Mouse (Mus musculus): ENCODE results near the gene Idh3a.
"Not testable (repeated sequence)": the region's sequence is repeated elsewhere in the genome, so short reads cannot be mapped to it uniquely, and the experiment has no call there.

Idh3a gene

DNA sequence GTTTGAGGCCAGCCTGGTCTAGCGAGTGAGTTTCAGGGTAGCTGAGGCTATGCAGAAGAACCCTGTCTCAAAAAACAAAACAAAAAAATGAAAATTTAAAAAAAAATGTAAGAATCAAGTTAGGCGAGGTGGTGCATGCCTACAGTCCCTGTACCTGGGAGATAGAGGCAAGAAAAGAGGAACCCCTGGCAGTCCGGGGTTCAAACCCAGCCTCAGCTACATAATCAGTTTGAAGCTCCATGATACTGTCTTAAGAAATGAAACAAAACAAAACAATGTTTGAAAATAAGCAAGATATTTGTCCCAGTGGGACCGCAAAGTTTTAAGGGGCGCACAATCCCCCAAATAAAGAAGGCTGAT is 315 bp upstream of the Idh3a start:
- in situ Hi-C loops (cut with MboI; ENCODE audit: unreplicated experiment in 2 of 2) = no loop called here

DNA sequence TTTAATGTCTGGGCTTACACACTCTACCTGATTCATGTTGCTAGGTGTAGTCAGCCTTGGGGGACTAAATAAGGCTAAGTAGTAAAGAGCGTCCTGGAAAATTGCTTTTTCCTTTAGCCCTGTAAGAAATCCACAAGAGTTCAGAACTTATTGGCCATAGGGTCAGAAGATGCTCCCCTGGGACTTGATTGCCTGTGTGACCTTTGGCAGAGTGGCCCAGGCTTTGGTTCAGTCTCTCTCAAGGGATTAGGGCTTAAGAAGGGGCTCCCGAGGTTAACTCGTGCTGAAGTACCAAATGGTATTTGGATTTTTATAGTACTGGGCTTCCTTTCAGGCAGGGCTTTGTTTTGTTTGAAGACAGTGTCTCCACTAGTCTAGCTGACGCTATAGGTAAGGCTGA is 1.7 kb downstream of the Idh3a start:
- in situ Hi-C loops (cut with MboI; ENCODE audit: unreplicated experiment in 2 of 2) = no loop called here

DNA sequence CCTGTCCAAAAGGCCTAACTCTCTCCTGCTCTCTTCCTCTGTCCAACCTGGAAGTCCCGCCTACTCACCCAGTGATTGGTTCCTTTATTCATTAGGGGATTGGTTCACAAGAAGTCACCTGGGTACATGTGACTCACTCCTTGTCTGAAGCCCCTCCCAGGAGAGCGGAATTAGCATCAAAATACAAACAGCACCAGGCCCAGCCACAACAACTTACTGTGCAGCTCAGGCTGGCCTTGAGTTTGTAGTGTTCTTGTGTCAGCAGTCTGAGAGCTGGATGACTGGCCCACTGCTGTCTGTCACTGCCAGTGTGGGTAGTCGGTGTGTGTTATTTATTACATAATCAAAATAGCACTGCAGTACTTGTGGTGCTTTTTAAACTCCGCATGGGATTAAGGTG is 7.5 kb downstream of the Idh3a start:
- in situ Hi-C loops (cut with MboI; ENCODE audit: unreplicated experiment in 2 of 2) = not testable (repeated sequence)

DNA sequence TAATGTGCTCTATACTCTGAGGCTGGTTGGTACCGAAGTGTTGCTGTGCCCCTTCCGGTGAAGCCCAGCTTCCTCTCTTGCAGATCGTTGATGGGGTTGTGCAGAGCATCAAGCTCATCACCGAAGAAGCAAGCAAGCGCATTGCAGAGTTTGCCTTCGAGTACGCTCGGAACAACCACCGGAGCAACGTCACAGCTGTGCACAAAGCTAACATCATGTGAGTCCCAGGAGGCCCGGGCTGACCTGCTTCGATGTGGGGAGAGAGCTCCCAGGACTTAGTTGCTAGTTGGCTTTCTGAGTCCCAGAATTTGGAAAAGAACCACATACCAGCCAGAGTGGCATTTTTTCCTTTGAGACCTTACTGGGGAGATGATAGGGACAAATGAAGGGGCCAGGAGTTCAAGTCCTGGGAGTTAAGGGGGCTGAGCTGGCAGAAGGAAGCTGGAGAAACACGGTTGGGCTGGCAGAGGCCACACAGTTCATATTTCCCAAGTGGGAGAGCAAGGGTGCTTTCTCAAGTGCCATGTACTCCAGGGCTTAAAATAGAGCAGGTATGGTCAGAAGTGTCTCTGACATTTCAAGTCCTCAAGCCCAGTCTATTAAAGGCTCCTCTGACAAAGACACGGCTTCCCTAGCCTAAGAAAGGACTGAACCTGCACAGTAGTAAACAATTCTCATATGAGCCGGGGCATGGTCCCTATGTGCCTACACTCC is 10.8 kb downstream of the Idh3a start:
- in situ Hi-C loops (cut with MboI; ENCODE audit: unreplicated experiment in 2 of 2) = no loop called here

DNA sequence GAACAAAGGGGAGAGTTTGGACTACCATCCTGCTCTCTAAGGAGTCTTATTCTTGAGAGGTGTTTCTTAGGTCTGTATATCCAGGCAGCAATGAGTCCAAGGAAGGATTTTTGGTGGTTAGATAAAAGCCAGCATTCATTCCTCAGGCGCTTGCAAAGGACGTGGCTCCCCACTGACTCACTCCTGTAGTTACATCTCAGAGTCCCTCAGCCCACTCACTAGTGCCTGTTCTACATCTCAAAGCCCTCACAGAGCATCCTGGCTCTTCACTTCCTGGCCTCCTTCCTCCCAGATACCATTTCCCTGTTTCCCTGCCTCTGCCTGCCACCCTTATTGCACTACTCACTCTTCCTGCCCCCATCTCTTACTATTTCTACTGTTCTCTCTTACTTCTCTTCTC is 16.3 kb downstream of the Idh3a start:
- in situ Hi-C loops (cut with MboI; ENCODE audit: unreplicated experiment in 2 of 2) = loop anchor here in 1 of 2 experiments (10.0 kb wide), 1 partner anchor 428 kb away; no protein-coding TSS in a partner anchor

DNA sequence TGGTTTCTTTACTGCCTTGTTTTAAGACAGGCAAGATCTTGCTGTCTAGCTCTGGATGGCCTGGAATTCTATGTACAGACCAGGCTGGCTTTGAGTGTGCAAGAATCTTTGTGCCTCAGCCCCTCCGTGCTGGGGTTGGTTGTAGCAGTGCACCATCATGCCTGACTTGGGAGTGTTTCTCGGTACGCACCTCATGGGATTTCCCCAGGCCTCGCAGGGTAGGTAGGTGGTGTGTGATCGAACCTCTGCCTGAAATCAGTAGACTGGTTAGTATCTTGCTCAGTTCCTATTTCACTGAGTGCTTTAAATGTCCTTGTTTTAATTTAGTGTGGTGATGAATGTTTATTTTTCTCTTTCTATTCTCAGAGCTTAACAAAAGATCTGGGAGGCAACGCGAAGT is 16.8 kb downstream of the Idh3a start:
- in situ Hi-C loops (cut with MboI; ENCODE audit: unreplicated experiment in 2 of 2) = loop anchor here in 1 of 2 experiments (10.0 kb wide), 1 partner anchor 428 kb away; no protein-coding TSS in a partner anchor

DNA sequence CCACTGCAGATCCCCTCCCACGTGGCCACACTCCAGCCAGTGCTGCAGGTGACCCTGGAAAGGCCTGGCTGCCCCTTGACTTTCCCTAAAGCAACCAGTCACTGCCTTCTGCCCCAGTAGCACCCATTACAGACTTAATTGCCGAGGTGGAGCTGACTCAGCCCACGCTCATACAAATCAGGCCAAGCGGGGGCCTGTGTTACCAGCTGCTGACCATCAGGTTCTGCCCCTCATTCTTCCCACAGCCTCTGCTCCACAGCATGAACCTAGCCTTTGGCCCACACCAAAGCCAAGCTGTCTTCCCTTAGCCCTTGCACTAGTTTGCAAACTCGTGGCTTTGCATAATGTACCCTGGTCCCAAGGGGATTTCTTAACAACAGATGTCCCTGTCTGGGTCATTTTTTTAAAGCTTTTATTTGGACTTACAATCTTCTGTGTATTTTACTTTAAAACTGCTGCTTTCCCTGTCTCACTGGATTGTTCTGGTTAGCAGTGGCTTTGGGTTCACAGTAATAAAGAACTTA is 18.1 kb downstream of the Idh3a start:
- in situ Hi-C loops (cut with MboI; ENCODE audit: unreplicated experiment in 2 of 2) = loop anchor here in 1 of 2 experiments (10.0 kb wide), 1 partner anchor 429 kb away; no protein-coding TSS in a partner anchor

DNA sequence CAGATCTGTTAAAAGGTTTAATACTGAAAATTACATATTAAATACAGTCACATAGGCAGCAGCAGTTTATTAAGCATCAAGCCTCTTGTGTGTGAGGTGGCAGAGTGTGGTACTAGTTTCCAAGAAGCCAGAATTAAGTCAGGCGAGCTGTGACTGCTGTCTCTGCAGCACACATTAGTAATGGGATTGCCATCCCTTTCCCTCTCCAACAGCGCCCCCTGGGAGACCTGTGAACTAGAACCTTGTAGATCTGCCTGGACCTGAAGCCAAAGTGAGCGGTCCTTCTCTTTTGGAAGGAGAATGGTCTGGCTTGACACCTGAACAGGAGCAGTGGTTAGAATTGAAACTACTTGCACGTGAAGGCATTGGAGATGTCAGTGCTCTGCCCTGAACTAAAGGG is 18.8 kb downstream of the Idh3a start:
- in situ Hi-C loops (cut with MboI; ENCODE audit: unreplicated experiment in 2 of 2) = loop anchor here in 1 of 2 experiments (5.0 to 10.0 kb wide), 2 partner anchors 430 to 613 kb away; no protein-coding TSS in a partner anchor

DNA sequence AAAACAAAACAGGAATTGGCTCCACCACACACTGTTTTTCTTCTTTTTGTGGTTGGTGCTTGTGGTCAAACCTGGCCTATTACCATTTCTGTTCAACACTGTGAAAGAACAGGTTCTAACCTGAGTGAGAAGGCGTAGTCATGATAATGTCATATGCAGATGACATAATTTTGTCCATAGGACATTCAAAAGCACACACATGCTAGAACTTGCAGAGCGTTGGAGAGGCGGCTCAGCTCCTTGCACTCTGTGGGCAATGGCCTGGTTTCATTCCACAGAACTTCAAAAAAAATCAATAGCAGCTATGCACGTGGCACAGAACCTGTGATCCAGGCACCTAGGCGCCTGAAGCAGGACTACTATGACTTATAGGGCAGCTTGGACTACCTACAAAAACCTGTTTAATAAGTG is 26.7 kb downstream of the Idh3a start:
- in situ Hi-C loops (cut with MboI; ENCODE audit: unreplicated experiment in 2 of 2) = loop anchor here (5.0 to 10.0 kb wide), 3 partner anchors 65 to 618 kb away; no protein-coding TSS in a partner anchor

DNA sequence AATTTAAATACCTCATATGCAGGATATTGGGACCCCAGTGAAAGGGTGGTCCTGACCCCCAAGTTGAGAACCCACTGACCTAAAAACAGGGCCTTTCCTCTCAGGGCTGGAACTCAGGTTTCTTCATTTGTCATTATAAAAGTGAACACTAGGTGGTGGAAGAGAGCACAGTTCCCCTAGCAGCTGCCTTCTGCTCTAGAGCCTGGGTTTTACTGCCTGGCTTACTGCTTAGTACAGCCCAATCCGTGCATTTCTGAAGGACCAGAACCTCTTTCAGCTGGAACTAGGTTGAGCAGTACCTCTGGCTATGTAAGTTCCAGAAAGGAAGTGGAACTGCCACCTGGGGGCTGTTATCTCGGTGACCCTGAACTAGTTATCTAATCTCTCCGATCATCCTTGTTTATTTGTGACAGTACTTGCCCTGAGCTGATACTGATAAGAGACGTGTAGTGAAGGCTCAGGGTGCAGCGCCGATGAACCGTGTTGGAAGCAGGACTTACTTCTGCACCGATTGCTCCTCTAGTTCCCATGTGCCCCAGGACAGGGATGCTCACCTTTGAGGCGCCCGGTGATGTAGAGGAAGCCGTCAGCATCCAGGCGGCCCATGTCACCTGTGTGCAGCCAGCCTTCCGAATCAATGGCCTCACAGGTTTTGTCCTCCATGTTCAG is 28.2 kb downstream of the Idh3a start:
- in situ Hi-C loops (cut with MboI; ENCODE audit: unreplicated experiment in 2 of 2) = loop anchor here (5.0 to 10.0 kb wide), 3 partner anchors 63 to 620 kb away; no protein-coding TSS in a partner anchor

DNA sequence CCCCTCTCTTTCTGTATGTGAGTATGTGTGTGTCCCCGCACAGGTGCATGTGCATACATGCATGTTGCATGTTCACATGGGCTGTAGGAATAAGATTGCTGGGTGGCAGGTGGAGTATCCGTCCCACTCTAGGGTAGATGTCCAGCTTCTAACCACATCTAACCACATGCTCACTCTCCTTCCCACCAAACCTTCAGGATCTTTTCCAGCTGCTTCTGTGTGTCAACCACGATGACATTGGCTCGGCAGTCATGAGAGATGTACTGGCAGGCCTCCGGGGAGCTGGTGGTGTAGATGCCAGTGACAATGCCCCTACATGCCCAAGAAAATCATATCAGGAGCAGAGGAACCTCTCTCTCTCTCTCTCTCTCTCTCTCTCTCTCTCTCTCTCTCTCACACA is 41.1 kb downstream of the Idh3a start:
- in situ Hi-C loops (cut with MboI; ENCODE audit: unreplicated experiment in 2 of 2) = no loop called here

DNA sequence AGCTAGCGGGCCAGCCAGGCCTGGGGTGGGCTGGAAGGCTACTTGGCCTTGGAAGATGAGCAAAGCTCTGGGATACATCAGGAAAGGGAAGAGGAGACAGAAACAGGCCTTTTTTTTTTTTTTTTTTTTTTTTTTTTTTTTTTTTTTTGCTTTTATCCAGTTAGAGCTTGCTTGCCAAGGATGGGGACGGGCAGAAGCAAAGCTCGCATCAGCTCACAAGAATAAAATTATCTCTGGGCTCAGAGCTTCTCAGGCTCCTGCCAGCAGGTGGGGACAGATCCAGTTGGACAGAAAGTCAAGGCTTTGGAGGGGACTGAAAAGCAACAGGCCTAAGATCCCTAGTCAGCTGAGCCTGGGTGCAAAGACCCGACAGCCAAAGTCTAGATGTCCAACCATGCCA is 42.6 kb downstream of the Idh3a start:
- in situ Hi-C loops (cut with MboI; ENCODE audit: unreplicated experiment in 2 of 2) = no loop called here

DNA sequence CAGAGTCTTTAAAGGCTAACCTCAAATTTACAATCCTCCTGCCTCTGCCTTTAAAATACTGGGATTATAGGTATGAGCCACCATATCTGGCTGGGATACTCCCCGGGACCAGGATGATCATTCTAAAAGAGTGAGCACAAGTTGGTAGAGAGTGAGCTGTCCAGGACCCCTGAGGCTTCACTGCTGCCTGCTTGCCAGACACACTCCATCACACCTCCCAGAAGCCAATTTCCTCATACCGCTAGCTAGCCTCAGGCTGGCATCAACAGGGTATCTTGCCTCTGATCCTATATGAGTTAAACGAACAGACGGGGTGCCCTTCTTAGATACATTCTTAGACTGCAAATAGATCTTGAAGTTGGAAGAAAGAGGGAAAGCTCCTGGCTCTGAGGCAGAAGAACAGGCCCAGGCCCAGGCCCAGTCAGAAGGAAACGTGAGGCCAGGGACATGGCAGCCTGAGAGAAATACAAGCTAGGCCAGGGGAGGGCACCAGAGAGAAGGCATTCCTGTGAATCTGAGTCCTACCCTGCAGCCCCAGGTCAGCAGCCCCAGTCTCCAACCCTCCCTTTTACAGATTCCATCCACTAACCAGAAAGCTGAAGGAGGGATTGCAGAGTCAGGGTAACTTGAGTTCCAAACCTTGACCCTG is 43.6 kb downstream of the Idh3a start:
- in situ Hi-C loops (cut with MboI; ENCODE audit: unreplicated experiment in 2 of 2) = no loop called here

DNA sequence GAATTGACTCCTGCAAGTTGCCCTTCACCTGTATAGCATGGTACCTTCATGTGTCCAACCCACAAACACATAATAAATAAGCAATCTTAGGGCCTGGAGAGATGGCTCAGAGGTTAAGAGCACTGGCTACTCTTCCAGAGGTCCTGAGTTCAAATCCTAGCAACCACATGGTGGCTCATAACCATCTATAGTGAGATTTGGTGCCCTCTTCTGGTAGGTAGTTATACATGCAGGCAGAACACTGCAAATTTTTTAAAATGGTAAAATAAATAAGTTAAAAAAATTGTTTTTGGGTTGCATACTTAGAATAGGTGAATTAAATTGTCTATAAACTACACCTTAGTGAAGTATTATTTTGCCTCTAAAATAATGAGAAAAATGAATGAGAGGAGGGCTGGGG is 44.8 kb downstream of the Idh3a start:
- in situ Hi-C loops (cut with MboI; ENCODE audit: unreplicated experiment in 2 of 2) = no loop called here

DNA sequence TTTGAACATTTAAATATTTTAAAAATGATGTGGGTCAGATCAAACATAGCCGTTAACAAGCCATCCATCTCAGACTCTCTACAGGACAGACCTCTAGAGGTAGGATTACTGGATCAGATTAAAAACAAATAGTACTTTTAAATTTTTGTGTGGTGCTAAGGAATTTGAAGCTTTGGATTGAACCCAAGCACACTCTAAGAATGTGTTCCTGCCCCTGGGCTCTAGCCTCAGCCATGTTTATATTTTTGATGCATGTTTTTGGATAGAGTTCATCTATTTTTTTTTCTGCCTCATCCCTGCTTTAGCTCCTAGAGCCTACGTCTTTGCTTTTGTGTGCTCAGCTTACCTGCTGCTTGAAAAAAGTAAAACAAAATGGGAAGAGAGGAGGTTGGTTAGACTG is 47.3 kb downstream of the Idh3a start:
- in situ Hi-C loops (cut with MboI; ENCODE audit: unreplicated experiment in 2 of 2) = no loop called here

DNA sequence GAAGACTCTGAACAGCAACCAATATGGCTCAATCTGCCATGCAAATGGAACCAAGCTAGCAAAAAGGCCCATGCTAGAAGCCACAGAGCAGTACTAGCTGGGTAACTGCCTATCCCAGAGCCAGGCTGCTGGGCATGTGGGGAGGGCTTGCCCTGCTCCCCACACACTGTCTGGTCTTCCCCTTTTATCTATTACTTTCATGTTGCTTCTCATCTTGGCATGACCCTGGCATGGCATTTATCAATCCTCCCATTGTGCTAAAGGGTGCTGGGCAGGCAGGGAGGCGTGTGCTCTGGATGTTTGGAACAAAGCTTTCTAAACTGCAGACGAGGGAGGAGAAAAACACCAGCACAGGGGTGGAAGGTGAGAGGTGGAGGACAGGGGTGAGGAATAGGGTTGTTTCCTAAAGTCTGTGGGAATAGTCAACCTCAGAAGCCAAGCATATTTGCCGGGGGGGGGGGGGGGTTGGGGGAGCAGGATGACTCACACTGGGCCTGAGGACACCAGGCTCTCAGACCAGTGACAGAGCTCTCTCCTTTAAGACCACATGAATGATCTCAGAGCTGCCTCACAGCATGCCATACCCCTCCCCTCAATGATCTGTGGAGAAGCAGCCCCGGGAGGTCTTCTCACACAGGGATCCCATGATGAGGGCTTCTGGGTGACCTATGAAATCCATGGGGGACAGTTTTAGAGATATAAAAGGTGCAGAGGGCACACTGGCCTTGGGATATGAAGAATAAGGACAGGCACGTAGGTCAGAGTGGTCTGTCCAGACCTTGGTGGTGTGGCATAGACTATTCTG is 51.6 kb downstream of the Idh3a start:
- in situ Hi-C loops (cut with MboI; ENCODE audit: unreplicated experiment in 2 of 2) = no loop called here

DNA sequence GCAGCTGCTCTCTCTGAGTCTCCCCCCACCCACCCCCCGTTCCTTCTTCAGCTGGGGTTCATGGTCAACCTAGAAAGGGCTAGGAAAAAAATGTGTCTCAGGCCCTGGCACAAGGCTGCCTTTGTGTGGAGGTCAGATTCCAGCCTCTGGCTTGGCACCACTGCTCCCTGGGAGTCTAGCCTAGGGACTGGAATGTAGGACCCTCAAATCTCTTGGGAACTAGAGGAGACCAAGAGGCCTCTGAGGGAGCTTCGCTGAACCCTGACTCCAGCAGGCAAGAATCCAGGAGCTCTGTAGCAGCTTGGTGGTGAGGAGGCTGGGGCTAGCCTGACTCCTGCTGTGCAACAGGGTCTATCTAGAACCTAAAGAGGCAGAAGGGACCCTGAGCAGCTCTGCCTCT is 53.1 kb downstream of the Idh3a start:
- in situ Hi-C loops (cut with MboI; ENCODE audit: unreplicated experiment in 2 of 2) = no loop called here

DNA sequence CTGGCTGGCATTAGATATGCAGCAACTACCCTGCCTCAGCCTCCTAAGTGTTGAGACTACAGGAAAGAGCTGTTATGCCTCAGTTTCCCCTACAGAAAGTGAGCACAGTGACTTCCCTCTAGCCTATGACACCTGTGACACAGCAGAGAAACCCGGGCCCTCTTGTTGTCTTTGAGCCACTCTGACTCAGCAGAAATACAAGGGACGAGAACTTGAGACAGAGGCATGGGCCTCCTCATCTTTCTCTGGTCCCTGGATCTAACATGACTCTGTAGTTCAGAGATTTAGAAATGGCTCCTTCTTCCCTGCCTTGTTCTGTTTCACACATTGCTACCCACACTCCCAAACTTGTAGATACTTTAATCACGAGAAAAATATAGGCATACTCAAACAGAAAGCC is 55.4 kb downstream of the Idh3a start:
- in situ Hi-C loops (cut with MboI; ENCODE audit: unreplicated experiment in 2 of 2) = no loop called here

DNA sequence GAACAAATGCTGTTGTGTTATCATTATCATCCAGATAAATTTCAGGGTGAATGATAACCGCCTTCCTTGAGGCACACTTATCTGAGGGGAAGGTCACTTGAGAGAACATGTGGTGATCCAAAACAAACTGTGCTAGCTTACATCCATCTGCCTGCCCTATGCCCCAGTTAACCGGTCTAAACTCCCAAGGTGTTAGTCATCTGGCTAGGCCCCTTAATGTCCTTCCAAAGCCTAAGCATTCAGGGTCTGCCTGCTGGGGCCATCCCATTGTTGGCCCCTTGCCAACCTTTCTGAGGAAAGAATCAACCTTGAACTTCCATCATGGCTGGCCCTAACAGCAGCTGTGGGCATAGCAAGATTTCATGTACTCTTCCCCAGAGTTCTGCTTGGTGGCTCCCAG is 56.0 kb downstream of the Idh3a start:
- in situ Hi-C loops (cut with MboI; ENCODE audit: unreplicated experiment in 2 of 2) = no loop called here

DNA sequence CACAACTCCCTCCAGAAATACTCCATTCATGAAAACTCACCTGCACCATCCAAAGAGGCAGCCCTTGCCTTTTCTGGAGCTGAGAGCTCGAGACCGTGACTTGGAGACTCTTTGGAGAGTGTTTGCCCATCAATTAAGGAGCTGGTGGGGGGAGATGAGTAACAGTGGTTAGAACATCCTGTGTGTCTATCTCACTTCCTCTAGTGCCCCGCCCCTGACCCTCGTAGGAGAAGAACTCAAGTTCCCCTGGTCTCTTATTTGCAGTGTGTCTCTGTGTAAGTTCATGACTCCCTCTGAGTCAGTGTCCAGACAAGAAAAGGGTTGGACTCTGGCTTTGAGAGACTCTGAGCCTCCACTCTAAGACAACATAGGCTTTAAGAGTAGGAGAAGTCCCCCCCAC is 56.4 kb downstream of the Idh3a start:
- in situ Hi-C loops (cut with MboI; ENCODE audit: unreplicated experiment in 2 of 2) = no loop called here

DNA sequence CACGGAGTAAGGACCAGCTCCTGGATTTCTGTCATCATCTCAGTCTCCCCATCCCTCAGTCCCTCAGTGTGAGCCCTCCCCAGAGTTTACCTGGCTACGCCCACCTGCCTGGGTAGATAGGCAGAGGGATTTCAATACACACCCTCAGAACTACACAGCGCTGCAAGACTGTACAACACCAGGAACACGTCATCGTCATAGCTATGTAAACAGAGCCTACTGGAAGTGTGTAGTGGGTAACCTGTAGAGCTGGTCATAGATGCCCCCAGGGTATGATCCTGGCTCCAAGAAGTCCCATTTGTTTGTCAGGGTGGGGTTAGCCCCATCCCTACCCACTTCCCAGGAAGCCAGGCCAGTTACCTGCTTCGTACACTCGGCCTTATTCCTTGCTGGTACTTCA is 57.0 kb downstream of the Idh3a start:
- in situ Hi-C loops (cut with MboI; ENCODE audit: unreplicated experiment in 2 of 2) = no loop called here
